Mouse (Mus musculus): Measurements from ENCODE around the gene Rbbp4.

DNA sequence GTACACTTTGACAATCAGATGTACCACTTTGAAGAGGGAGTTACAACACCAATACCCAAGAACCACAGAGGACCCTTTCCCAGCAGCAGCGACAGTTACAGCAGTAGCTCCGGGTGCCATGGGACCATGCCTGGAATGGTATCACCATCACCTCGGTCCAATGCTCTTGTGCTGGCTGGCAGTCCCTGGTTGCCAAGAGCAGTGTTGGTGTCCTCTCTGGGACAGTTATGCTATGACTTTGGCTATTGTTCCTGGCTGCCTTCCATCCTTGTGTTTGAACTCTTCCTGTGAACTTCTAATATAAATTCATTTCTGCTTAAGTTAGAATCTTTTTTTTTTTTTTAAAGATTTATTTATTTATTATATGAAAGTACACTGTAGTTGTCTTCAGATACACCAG, 48.4 kb upstream of the Rbbp4 start:
- TF ChIP-seq POLR2A (IDR thresholded peaks at IDR 0.05; ENCODE audit: control insufficient read depth, low read depth, low read length) (no peak), CTCF (IDR thresholded peaks at IDR 0.05; ENCODE audit: control insufficient read depth, insufficient read depth, insufficient replicate concordance, low read depth, low read length) (no peak)

Measured in testis, adult 2 months (tissue).